Mouse (Mus musculus): ENCODE measurements around the gene Dpf2. TPM values are rescaled to one million over a fixed set of nuclear protein-coding genes. Genes with fewer than 3 reads are reported as not detected.

Dpf2 gene
- total and polyA plus RNA-seq, 2 experiments from 2014 or later = 69.5 to 77.4 TPM

DNA sequence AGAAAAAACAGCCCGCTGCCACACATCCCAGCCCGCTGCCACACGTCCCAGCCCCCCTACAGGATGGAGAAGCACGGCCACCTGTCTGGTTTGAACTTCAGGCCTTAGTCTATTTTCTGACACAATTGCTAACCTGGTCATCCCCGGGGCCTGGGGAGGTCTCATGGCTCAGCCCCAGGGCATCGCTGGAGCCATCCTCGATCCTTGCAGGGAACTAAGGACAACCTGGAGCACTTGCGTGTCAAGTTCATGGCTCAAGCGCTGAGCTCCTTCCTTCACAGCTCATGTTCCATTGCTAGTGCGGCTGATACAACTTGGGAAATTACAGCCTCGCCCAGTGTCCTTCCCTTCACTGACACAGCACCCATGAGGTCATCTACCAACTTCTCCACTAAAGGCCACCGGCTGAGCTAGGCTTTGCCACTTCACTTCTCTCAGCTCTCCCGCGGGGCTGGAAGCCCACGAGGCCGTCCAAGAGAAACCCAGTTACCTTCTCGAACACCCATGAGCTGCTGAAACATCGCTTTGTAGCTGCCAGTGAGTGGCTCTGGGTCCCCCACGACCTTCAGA lies 40.5 kb upstream of the Dpf2 start:
- peaks cover 9% of the 10 kb centered on the region; the same call in 1 of the 2 replicates for H3K36me3 ChIP-seq (ENCODE audit: insufficient read depth, low read length)
- no peak overlapping the region for H3K27ac ChIP-seq
- ATAC-seq (no peak), DNase-seq (ENCODE audit: low spot score) (no peak)
- H3K4me3 ChIP-seq (ENCODE audit: low read length) = no peak overlapping the region
- H3K4me1 ChIP-seq (ENCODE audit: insufficient read depth, low read length) = no peaks in the 10 kb centered on the region
- no peak for TF ChIP-seq CTCF (IDR thresholded peaks at IDR 0.05; ENCODE audit: low read depth)
- no peak overlapping the region for H3K4me2 ChIP-seq (ENCODE audit: low read depth, low read length)
- WGBS = 93% methylated on average over 19 of the region's 19 CpGs
- H3K9me3 ChIP-seq (ENCODE audit: low read length) = no peaks in the 10 kb centered on the region
- H3K27me3 ChIP-seq (ENCODE audit: insufficient read depth, low read length) = no peaks in the 10 kb centered on the region
- H3K9ac ChIP-seq (replicated peaks; ENCODE audit: low read length) = no peak overlapping the region

- DNase-seq (ENCODE audit: low spot score) = no peak
- no peak overlapping the region for H3K27ac ChIP-seq
- no peak for TF ChIP-seq CTCF (IDR thresholded peaks at IDR 0.05; ENCODE audit: low read depth)
- ATAC-seq = no peak
- no peaks in the 10 kb centered on the region for H3K4me1 ChIP-seq (ENCODE audit: insufficient read depth, low read length)
- H3K4me2 ChIP-seq (ENCODE audit: low read depth, low read length) = no peak overlapping the region
- H3K36me3 ChIP-seq (ENCODE audit: insufficient read depth, low read length) = peaks cover 9% of the 10 kb centered on the region; the same call in 1 of the 2 replicates
- H3K9me3 ChIP-seq (ENCODE audit: low read length) = no peaks in the 10 kb centered on the region
- 78% methylated on average over 13 of the region's 13 CpGs for WGBS
- no peaks in the 10 kb centered on the region for H3K27me3 ChIP-seq (ENCODE audit: insufficient read depth, low read length)
- H3K4me3 ChIP-seq (ENCODE audit: low read length) = no peak overlapping the region
- no peak overlapping the region for H3K9ac ChIP-seq (replicated peaks; ENCODE audit: low read length)
These were observed 39.4 kb upstream of the Dpf2 start for GRCm38 (mm10) chr19:5952071-5952691.

DNA sequence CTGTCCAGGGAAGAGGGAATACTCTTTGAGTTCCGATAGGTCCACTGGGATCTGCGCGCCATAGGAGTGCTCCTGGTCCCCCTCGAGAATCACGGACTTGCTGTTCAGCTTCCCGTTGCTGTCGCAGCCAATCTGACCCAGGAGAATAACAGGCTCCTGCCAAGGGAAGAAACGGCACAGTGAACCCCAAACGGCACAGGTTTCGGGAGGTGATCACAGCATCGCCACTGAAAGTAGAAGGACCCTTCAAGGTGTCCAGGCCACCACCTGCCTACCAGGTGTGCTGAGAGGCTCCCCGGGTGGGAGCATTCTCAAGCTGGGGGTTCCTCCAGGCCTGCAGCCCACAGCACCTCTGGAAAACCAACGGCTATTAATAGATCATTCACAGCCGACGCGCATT lies 38.8 kb upstream of the Dpf2 start:
- Histone ChIP-seq H3K27me3 (ENCODE audit: insufficient read depth, low read length) (no peaks in the 10 kb centered on the region), H3K36me3 (ENCODE audit: insufficient read depth, low read length) (peaks cover 9% of the 10 kb centered on the region; the same call in 1 of the 2 replicates), H3K27ac (no peak overlapping the region), H3K4me1 (ENCODE audit: insufficient read depth, low read length) (no peaks in the 10 kb centered on the region), H3K4me3 (ENCODE audit: low read length) (no peak overlapping the region), H3K9me3 (ENCODE audit: low read length) (no peaks in the 10 kb centered on the region), H3K9ac (replicated peaks; ENCODE audit: low read length) (no peak overlapping the region), H3K4me2 (ENCODE audit: low read depth, low read length) (no peak overlapping the region)
- WGBS = 89% methylated on average over 16 of the region's 16 CpGs
- DNase-seq (ENCODE audit: low spot score) = no peak
- TF ChIP-seq CTCF (IDR thresholded peaks at IDR 0.05; ENCODE audit: low read depth) = no peak
- ATAC-seq = no peak

DNA sequence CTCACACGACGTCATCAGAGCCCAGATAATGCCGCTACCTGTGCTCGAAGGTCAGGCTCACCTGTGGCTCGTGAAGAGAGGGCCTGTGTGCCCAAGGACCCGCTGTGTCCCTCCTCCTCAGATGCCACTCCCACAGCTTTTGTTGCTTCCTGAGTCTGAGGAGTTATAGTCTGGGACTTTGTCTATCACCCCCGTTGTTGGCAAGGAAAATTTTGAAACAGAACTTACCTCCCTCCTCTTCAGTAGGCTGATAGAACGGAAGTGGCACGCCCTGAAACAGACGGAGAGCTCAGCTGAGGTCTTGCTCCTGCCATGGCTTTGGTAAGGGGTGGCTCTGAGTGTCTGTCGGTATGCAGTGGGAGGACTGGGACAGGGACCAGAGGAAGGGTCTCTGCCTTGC lies 37.4 kb upstream of the Dpf2 start:
- no peak for ATAC-seq
- no peak overlapping the region for H3K27ac ChIP-seq
- WGBS = 96% methylated on average over 11 of the region's 11 CpGs
- no peak overlapping the region for H3K4me3 ChIP-seq (ENCODE audit: low read length)
- H3K9me3 ChIP-seq (ENCODE audit: low read length) = no peaks in the 10 kb centered on the region
- DNase-seq (ENCODE audit: low spot score) = no peak
- TF ChIP-seq CTCF (IDR thresholded peaks at IDR 0.05; ENCODE audit: low read depth) = no peak
- no peaks in the 10 kb centered on the region for H3K4me1 ChIP-seq (ENCODE audit: insufficient read depth, low read length)
- H3K36me3 ChIP-seq (ENCODE audit: insufficient read depth, low read length) = peaks cover 9% of the 10 kb centered on the region; the same call in 1 of the 2 replicates
- H3K27me3 ChIP-seq (ENCODE audit: insufficient read depth, low read length) = no peaks in the 10 kb centered on the region
- H3K9ac ChIP-seq (replicated peaks; ENCODE audit: low read length) = no peak overlapping the region
- H3K4me2 ChIP-seq (ENCODE audit: low read depth, low read length) = no peak overlapping the region

DNA sequence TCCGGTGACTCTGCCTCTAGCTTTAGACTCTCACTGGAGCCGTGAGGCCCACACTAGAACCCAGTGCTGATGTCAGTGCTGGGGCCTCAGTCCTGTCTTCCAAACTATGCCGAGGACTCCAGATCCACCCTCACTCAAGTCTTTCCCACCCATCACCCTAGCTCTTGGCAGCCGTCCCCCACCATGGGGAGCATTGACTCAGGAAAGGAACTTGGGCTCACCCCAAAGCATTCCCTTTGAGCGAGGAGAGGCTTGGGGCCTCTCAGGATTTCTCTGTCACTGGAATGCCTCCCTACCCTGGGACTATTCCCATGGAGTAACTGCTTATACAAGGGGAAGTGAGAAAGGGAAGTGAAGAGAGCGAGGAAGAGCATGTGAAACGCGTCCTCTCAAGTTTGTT lies 33.1 kb upstream of the Dpf2 start:
- DNase-seq (ENCODE audit: low spot score) = no peak
- H3K27ac ChIP-seq = no peak overlapping the region; the same call in 1 of the 2 replicates
- no peaks in the 10 kb centered on the region for H3K9me3 ChIP-seq (ENCODE audit: low read length)
- no peak for ATAC-seq
- no peak overlapping the region for H3K9ac ChIP-seq (replicated peaks; ENCODE audit: low read length)
- no peak for TF ChIP-seq CTCF (IDR thresholded peaks at IDR 0.05; ENCODE audit: low read depth)
- no peak overlapping the region for H3K4me3 ChIP-seq (ENCODE audit: low read length)
- H3K4me2 ChIP-seq (ENCODE audit: low read depth, low read length) = no peak overlapping the region
- WGBS = 72% methylated on average over 8 of the region's 8 CpGs
- peaks cover 4% of the 10 kb centered on the region; the same call in 1 of the 2 replicates for H3K36me3 ChIP-seq (ENCODE audit: insufficient read depth, low read length)
- H3K4me1 ChIP-seq (ENCODE audit: insufficient read depth, low read length) = no peaks in the 10 kb centered on the region; the same call in 1 of the 2 replicates
- H3K27me3 ChIP-seq (ENCODE audit: insufficient read depth, low read length) = no peaks in the 10 kb centered on the region

DNA sequence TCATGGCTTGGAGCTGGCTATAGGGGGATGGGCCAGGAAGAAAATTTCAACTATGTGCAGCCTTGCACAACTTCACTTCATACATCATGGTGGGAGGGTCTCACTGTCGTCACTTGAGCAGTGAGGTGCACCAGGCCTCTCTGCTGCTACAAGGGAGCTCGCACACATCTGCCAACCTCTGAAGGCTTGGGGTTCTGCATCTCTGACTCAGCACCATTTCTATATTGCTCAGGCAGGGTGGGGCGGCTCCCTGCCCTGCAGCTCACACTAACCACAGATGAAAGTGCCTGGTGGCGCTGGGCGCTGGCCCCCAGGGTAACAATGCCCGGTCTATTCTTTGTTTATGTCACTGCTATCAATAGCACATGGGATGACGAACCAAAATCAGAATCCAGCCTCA lies 32.2 kb upstream of the Dpf2 start:
- Histone ChIP-seq H3K9ac (replicated peaks; ENCODE audit: low read length) (no peak overlapping the region), H3K4me3 (ENCODE audit: low read length) (no peak overlapping the region), H3K27ac (no peak overlapping the region; the same call in 1 of the 2 replicates), H3K9me3 (ENCODE audit: low read length) (no peaks in the 10 kb centered on the region), H3K4me2 (ENCODE audit: low read depth, low read length) (no peak overlapping the region), H3K36me3 (ENCODE audit: insufficient read depth, low read length) (no peaks in the 10 kb centered on the region), H3K27me3 (ENCODE audit: insufficient read depth, low read length) (no peaks in the 10 kb centered on the region), H3K4me1 (ENCODE audit: insufficient read depth, low read length) (no peaks in the 10 kb centered on the region; the same call in 1 of the 2 replicates)
- DNase-seq (ENCODE audit: low spot score) (no peak), ATAC-seq (no peak)
- WGBS = 79% methylated on average over 7 of the region's 7 CpGs
- no peak for TF ChIP-seq CTCF (IDR thresholded peaks at IDR 0.05; ENCODE audit: low read depth)

- no peak for ATAC-seq
- Histone ChIP-seq H3K36me3 (ENCODE audit: insufficient read depth, low read length) (no peaks in the 10 kb centered on the region), H3K27ac (no peak overlapping the region; the same call in 1 of the 2 replicates), H3K9me3 (ENCODE audit: low read length) (no peaks in the 10 kb centered on the region), H3K4me2 (ENCODE audit: low read depth, low read length) (no peak overlapping the region), H3K27me3 (ENCODE audit: insufficient read depth, low read length) (no peaks in the 10 kb centered on the region), H3K4me3 (ENCODE audit: low read length) (no peak overlapping the region), H3K9ac (replicated peaks; ENCODE audit: low read length) (no peak overlapping the region), H3K4me1 (ENCODE audit: insufficient read depth, low read length) (no peaks in the 10 kb centered on the region; the same call in 1 of the 2 replicates)
- WGBS = 63% methylated on average over 8 of the region's 8 CpGs
- no peak for DNase-seq (ENCODE audit: low spot score)
- no peak for TF ChIP-seq CTCF (IDR thresholded peaks at IDR 0.05; ENCODE audit: low read depth)
These were observed 31.3 kb upstream of the Dpf2 start for GRCm38 (mm10) chr19:5944145-5944544.
